Mouse (Mus musculus) E14TG2a.4 (cell line): ENCODE measurements around the gene Pde4d.
"Not testable (repeated sequence)": the region's sequence is repeated elsewhere in the genome, so short reads cannot be mapped to it uniquely, and the experiment has no call there.

Experiments
- H3K27me3 ChIP-seq: 2 replicates; pipeline ENCODE4 v1.6.1; 2014; ENCODE audit warnings: low read length, control low read depth; ENCODE audit not compliant: insufficient read depth
- H3K36me3 ChIP-seq: 2 replicates; pipeline ENCODE4 v1.6.1; 2014; ENCODE audit warnings: low read length, control low read depth; ENCODE audit not compliant: insufficient read depth
- H3K4me1 ChIP-seq: replicated peaks from 2 replicates; pipeline ENCODE4 v1.6.1; 2014; ENCODE audit warnings: low read depth, low read length, control low read depth
- H3K4me3 ChIP-seq: replicated peaks from 2 replicates; pipeline ENCODE4 v1.5.1; 2014; ENCODE audit warnings: mild to moderate bottlenecking, low read length
- H3K9me3 ChIP-seq: 2 replicates; pipeline ENCODE4 v1.6.1; 2014; ENCODE audit warnings: low read length, control low read depth
- CTCF ChIP-seq: conservative IDR thresholded peaks from 2 replicates; pipeline ENCODE4 v1.5.1; 2014; ENCODE audit warnings: low read length
- NANOG ChIP-seq: IDR thresholded peaks from 2 replicates; pipeline ENCODE4 v1.6.1; 2014; ENCODE audit warnings: borderline replicate concordance, low read length, mixed read lengths
- POU5F1 ChIP-seq: IDR thresholded peaks from 2 replicates; pipeline ENCODE4 v1.6.1; 2014; ENCODE audit warnings: low read length, borderline replicate concordance

Pde4d gene

DNA sequence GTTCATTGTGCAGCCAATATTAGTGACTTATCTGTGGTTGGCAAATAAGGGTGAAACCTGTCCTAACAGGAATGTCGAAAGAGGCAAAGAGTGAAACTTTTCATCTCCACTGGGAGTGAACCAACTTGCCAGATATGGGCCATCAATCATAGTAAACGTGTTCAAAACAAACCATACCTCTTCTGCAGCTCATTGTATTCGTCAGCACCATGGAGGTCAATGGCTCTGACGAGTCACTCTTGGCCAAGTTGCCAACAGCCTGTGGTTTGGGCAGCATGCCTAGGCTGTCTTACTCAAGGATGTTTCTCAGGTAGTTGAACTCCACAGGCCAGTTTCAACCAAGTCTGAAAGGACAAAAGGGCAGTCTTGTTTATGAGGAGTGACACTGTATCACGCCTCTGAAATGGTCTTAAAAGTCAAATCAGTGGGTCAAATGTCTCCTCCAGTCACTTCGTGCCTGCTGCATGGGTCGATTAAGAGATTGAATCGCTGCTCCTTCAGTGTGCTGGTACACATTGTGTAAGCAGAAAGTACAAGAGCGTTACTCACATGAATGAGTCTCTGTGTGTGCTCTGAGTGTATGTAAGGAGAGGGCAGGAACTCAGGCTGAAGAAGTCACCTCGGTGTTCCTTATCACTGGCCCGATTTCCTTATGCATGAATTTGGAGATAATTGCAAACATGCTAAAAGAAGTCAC lies 1431.6 kb downstream of the Pde4d start:
- Histone ChIP-seq H3K36me3 (no peaks in the 10 kb centered on the region), H3K9me3 (peaks cover 8% of the 10 kb centered on the region; the same call in 1 of the 2 replicates), H3K27me3 (no peaks in the 10 kb centered on the region), H3K4me3 (no peak overlapping the region), H3K4me1 (peaks cover 4% of the 10 kb centered on the region; the same call in 1 of the 2 replicates)
- no peak for TF ChIP-seq POU5F1
- TF ChIP-seq NANOG, result no peak
- no peak for TF ChIP-seq CTCF

DNA sequence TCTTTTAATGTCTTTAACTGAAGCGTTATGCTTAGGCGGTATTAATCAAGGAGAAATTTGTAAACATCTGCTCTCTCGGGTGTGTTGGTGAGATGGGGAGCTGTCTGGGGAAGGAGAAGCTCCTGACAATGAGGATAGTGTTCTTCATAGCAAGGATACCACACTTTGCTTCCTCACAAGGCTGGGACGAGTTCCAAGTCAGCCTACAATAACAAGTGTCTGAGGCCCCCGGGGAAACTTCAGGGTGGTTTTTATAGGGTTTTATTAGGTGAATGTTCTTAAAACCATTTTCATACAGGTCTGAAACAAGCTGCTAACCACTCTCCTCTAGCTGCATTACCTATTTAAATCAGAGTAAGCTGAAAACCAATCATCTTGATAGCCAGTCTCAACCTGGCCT lies 1433.9 kb downstream of the Pde4d start:
- Histone ChIP-seq H3K4me1 (no peaks in the 10 kb centered on the region), H3K9me3 (peaks cover 8% of the 10 kb centered on the region; the same call in 1 of the 2 replicates), H3K36me3 (no peaks in the 10 kb centered on the region), H3K27me3 (no peaks in the 10 kb centered on the region), H3K4me3 (no peak overlapping the region)
- TF ChIP-seq CTCF (no peak), NANOG (no peak), POU5F1 (no peak)

DNA sequence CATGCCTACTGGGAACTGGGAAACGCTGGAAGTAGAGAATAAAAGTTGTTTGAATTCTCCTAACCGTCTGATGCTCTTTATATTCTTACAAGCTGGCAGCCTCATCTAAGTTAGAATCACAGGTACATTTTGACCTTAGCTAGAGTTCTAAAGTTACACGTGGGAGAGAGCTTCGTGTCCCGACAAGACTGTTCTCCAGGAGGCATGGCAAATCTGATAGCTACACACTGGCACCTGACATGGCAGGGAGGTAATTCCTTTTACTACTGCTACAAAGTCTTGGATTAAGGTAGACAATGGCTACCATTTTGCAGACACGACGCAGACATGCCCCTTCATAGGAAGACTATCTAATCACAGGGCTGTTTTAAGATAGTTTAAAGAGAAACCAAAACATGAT lies 1435.1 kb downstream of the Pde4d start:
- no peak for TF ChIP-seq NANOG
- TF ChIP-seq CTCF, result no peak
- no peak for TF ChIP-seq POU5F1

DNA sequence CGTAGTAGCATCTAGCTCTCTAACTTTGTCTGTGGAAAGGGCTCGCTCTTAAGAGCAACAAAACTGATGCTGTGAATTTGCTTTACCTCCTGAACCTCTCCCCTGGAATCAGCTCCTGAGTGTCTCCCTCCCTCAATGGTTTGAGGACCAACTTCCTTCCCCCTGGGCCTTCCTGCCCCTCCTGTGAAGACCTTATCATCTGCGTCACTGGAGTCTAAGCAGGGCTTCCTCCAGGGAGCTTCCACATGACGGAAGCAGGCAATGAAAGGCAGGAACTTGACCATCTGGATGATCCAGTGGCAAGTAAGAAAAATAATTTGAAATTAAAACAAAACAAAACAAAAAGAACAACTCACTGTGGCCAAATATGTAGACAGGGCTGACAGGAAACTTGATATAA lies 1438.5 kb downstream of the Pde4d start:
- Histone ChIP-seq H3K4me1 (peaks cover 5% of the 10 kb centered on the region; the same call in 1 of the 2 replicates), H3K36me3 (no peaks in the 10 kb centered on the region), H3K27me3 (no peaks in the 10 kb centered on the region), H3K4me3 (no peak overlapping the region), H3K9me3 (peaks cover 8% of the 10 kb centered on the region; the same call in 1 of the 2 replicates)
- TF ChIP-seq NANOG (no peak), POU5F1 (no peak), CTCF (no peak)

More for the DNA sequence above, 1435.1 kb downstream of the Pde4d start:
- Histone ChIP-seq H3K36me3 (no peaks in the 10 kb centered on the region), H3K4me1 (no peaks in the 10 kb centered on the region), H3K9me3 (peaks cover 8% of the 10 kb centered on the region; the same call in 1 of the 2 replicates), H3K4me3 (no peak overlapping the region), H3K27me3 (no peaks in the 10 kb centered on the region)

DNA sequence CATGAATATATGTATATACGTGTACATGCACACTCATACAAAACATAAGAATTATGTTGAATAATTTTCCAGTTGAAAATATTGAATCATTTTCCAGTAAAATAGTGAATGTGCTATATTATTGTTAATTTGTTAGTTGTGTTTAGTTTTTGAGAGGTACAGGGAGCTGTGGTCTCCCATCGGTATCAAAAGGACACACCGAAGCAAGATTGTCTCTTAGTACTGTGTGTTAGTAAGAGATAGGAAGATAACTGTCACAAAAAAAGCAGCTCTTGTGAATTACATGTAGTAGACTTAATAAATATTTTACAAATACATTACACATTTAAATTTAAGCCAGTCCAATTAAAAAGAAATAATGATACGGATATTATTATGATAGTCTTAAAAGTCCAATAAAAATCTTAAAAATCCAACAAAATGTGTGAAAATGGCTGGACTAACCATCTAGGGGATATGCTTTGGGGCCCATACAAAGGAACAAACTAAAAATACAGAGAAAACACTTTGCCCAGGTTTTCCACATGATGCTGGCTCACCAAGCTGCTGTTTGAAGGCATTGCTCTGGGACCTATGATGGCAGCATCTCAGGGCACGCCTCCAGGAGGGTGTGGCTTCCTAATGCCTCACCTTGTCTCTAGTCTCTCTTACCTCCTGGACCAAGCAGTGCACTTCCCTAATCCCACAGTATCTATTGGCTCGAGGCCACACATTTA lies 1441.6 kb downstream of the Pde4d start:
- Histone ChIP-seq H3K36me3 (no peaks in the 10 kb centered on the region), H3K27me3 (no peaks in the 10 kb centered on the region), H3K4me3 (no peak overlapping the region), H3K4me1 (peaks cover 5% of the 10 kb centered on the region; the same call in 1 of the 2 replicates), H3K9me3 (no peaks in the 10 kb centered on the region)
- no peak for TF ChIP-seq NANOG
- TF ChIP-seq CTCF, result no peak
- no peak for TF ChIP-seq POU5F1

DNA sequence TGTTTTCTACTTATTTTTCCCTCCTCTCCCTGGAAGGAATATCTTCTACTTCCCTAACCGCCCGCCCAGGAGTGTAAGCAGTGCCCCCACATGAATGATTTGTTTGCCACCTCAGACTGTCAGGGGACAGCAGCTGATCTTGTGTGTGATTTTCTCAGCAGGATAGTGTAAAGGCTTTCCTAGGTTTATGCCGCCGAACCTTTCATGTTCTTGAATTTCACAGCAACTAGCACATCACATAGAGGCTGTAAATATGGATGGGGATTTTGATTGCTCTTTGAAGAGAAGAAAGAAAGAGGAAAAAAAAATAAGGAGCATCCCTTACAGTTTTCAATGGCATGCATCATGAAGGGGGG lies 1442.1 kb downstream of the Pde4d start:
- Histone ChIP-seq H3K9me3 (no peaks in the 10 kb centered on the region), H3K27me3 (no peaks in the 10 kb centered on the region), H3K36me3 (no peaks in the 10 kb centered on the region), H3K4me1 (peaks cover 5% of the 10 kb centered on the region; the same call in 1 of the 2 replicates), H3K4me3 (no peak overlapping the region)
- no peak for TF ChIP-seq POU5F1
- no peak for TF ChIP-seq CTCF
- no peak for TF ChIP-seq NANOG

DNA sequence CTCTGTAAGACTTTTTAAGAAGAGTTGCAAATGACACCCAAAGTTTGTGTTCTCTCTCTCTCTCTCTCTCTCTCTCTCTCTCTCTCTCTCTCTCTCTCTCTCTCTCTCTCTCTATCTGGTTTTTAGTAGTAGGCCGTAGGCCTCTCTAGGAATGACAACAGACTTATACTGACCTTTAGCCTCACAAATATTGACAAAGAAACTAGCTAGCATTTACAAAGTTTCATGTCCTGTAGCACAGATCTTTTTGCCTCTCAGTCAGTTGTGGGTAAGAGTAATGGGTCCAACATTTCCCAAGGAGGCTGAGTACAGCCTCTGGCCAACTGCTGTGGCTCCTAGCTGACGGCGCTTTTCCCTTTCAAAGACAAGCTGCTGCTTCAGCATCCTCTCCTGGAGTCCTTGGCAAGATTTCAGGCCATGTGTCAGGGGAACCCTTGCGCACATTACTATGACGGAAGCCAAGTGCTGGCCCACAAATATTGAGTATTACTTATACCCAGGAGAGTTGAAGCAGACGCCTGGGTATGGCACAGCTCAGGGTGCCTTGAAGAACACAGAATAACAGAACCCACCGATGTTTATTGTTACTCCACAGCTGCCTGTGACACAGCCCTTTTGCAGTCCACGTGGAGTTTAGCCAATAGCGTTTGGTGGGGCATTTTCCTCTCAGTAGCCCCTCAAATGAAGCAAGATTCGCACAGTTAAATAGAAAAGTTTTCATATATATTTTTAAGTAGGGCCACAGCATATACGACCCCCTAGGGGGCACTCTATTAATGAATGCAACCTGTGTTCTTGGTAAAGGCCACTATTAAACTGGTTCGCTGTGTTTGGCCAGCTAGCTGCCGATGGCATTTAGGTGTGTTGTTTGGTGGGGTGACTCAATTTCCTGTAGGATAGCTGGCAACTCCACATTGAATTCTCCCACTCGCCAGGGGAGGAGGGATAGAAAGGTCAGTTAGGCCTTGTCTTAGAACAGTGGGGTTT lies 1450.0 kb downstream of the Pde4d start:
- Histone ChIP-seq H3K4me3 (no peak overlapping the region), H3K4me1 (peaks cover 20% of the 10 kb centered on the region), H3K36me3 (no peaks in the 10 kb centered on the region), H3K9me3 (no peaks in the 10 kb centered on the region), H3K27me3 (peaks cover 25% of the 10 kb centered on the region)
- no peak for TF ChIP-seq POU5F1
- no peak for TF ChIP-seq CTCF

DNA sequence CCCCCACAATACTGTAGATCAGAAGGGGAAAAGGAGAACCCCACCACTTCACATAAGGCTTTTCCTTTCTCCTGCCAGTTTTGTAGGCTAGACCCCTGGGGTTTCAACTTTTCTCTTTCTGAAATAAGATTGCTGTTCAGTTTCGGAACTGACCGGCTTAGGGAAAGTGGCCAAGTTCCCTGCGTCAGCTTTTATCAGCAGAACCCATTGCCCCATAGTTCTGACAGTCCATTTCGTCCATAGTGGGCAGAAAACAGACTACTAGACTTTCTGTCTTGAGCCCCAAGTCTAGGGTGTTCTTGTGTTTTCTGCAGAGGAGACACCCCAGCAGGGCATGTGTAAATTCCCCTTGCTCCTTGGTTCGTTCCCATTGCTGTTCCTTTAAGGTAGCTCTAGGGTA lies 1452.1 kb downstream of the Pde4d start:
- Histone ChIP-seq H3K4me3 (peak overlapping the region; percentile 91), H3K36me3 (no peaks in the 10 kb centered on the region), H3K27me3 (peaks cover 30% of the 10 kb centered on the region), H3K4me1 (peaks cover 20% of the 10 kb centered on the region), H3K9me3 (no peaks in the 10 kb centered on the region)
- TF ChIP-seq CTCF (no peak), NANOG (no peak), POU5F1 (no peak)

DNA sequence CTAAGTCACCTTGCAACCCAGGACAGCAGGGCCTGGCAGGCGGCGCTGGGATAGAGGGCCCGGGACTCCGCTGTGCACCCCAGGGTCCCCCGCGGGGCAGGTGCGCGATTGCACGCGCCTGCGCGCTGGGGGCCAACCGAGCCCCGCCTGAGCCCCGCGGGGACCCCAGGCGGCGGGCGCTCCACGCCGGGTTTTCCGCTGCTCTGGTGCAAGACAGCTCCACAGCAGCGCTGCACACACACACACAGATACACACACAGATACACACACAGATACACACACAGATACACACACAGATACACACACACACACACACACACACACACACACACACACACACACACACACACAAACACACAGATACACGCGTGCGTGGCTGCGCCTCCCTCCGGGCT lies 1452.7 kb downstream of the Pde4d start:
- Histone ChIP-seq H3K4me3 (peak overlapping the region; percentile 91), H3K4me1 (peaks cover 22% of the 10 kb centered on the region), H3K27me3 (peaks cover 30% of the 10 kb centered on the region)
- H3K9me3 ChIP-seq, H3K36me3 ChIP-seq: not testable (repeated sequence)
